Mouse (Mus musculus) midbrain, embryonic 12.5 days (tissue): ENCODE data around the gene Tnfsfm13. TPM values are rescaled to one million over a fixed set of nuclear protein-coding genes. Genes with fewer than 3 reads are reported as not detected.

Experiments
- ATAC-seq: fragments of 200-750 bp; cut with Nextera tagmentation; 2 replicates; pipeline ENCODE4 v1.8.0; 2017; ENCODE audit warnings: low read depth, moderate TSS enrichment, moderate library complexity; ENCODE audit not compliant: low FRiP score
- H3K27ac ChIP-seq: fragments of 300-500 bp; sonication (generic); replicated peaks from 2 replicates; pipeline ENCODE4 v1.5.1; 2016; ENCODE audit warnings: mild to moderate bottlenecking
- H3K27me3 ChIP-seq: fragments of 300-500 bp; sonication (generic); 2 replicates; pipeline ENCODE4 v1.6.1; 2016; ENCODE audit warnings: mild to moderate bottlenecking
- H3K36me3 ChIP-seq: fragments of 300-500 bp; sonication (generic); 2 replicates; pipeline ENCODE4 v1.6.1; 2016
- H3K4me1 ChIP-seq: fragments of 300-500 bp; sonication (generic); 2 replicates; pipeline ENCODE4 v1.6.1; 2016
- H3K4me2 ChIP-seq: fragments of 300-500 bp; sonication (generic); replicated peaks from 2 replicates; pipeline ENCODE4 v1.6.1; 2016; ENCODE audit warnings: mild to moderate bottlenecking, moderate library complexity
- H3K4me3 ChIP-seq: fragments of 300-500 bp; sonication (generic); 2 replicates; pipeline ENCODE4 v1.5.1; 2016; ENCODE audit warnings: mild to moderate bottlenecking
- H3K9ac ChIP-seq: fragments of 300-500 bp; sonication (generic); replicated peaks from 2 replicates; pipeline ENCODE4 v1.6.1; 2016; ENCODE audit warnings: mild to moderate bottlenecking, moderate library complexity
- H3K9me3 ChIP-seq: fragments of 300-500 bp; sonication (generic); 2 replicates; pipeline ENCODE4 v1.6.1; 2016; ENCODE audit warnings: mild to moderate bottlenecking
- WGBS: fragments of 180-500 bp; shearing (Covaris S2); methylation state at CpG from one replicate; pipeline ENCODE4 v1.1.7; 2016; 5-methylcytosine and 5-hydroxymethylcytosine counted together
- polyA plus RNA-seq: library from polyadenylated mRNA; unstranded; fragments of >200 nt; fragmentation: Nextera tagmentation; extraction: Ambion mirVana; gene quantifications from 2 replicates; pipeline ENCODE4 v1.2.1, GENCODE M21; 2016

Tnfsfm13 gene
- polyA plus RNA-seq, 1 experiment from 2014 or later, result 0.65 TPM

- Histone ChIP-seq H3K9me3 (no peaks in the 10 kb centered on the region), H3K4me3 (peak overlapping the region; percentile 100), H3K27me3 (no peaks in the 10 kb centered on the region), H3K4me2 (peak overlapping the region; percentile 83), H3K36me3 (peaks cover 78% of the 10 kb centered on the region), H3K4me1 (peaks cover 28% of the 10 kb centered on the region), H3K27ac (peak overlapping the region; percentile 97), H3K9ac (peak overlapping the region; percentile 100)
- ATAC-seq, result peak; percentile 63
- WGBS, result 1% methylated on average over 60 of the region's 61 CpGs
Measured at GRCm38 (mm10) chr11:69670786-69671725, 24.8 kb downstream of the Tnfsfm13 start.

- peaks cover 24% of the 10 kb centered on the region for H3K4me1 ChIP-seq
- H3K27me3 ChIP-seq, result no peaks in the 10 kb centered on the region
- H3K27ac ChIP-seq, result no peak overlapping the region
- WGBS, result 87% methylated on average over 3 of the region's 3 CpGs
- H3K4me2 ChIP-seq, result no peak overlapping the region
- no peak overlapping the region for H3K9ac ChIP-seq
- H3K36me3 ChIP-seq, result peaks cover 71% of the 10 kb centered on the region
- no peaks in the 10 kb centered on the region for H3K9me3 ChIP-seq
- no peak overlapping the region for H3K4me3 ChIP-seq
- no peak for ATAC-seq
Measured at GRCm38 (mm10) chr11:69666665-69667005, 29.3 kb downstream of the Tnfsfm13 start.

DNA sequence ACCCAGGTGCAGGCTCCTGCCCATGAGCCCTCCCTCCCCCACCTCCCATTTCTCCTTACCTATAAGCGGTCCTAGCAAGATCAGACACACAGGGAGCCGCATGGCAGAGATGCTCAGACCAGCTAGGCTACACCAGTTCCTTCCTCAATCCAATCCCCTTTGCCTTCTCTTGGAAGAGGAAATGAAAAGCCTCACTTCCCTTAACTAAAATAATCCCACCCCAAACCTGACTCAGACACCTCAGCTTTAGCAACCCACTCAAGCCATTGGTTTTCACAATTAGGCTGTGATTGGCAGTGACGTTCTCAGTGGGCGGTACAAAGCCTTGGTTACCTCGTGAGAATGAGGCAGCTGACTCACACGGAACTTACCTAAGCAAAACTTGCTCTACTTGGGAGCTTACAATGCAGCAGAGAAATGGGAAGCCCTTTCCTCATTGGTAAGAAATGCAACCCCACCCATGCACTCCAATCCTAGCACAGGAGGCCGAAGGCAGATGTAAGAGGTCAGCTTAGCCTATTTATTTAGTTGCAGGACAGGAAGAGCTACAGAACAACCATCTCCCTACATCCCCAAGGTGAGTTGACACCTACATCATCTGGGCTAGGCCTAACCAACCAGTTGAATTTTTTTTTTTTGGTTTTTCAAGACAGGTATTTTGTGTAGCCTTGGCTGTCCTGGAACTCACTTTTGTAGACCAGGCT lies 29.8 kb downstream of the Tnfsfm13 start, which contains the start of gene Cd68:
Gene Cd68, minus strand, starts transcription at position 193 of the 704 bp plus-strand sequence.
- Histone ChIP-seq H3K36me3 (peaks cover 71% of the 10 kb centered on the region), H3K27me3 (no peaks in the 10 kb centered on the region), H3K9ac (no peak within 1 kb of the TSS), H3K4me2 (no peak within 1 kb of the TSS), H3K9me3 (no peaks in the 10 kb centered on the region), H3K27ac (no peak within 1 kb of the TSS), H3K4me1 (peaks cover 29% of the 10 kb centered on the region), H3K4me3 (no peak within 1 kb of the TSS)
- ATAC-seq, result no peak
- WGBS, result 36% methylated on average over 7 of the region's 7 CpGs

- 82% methylated on average over 9 of the region's 9 CpGs for WGBS
- H3K9ac ChIP-seq, result no peak overlapping the region
- H3K4me2 ChIP-seq, result no peak overlapping the region
- ATAC-seq, result no peak
- peaks cover 27% of the 10 kb centered on the region for H3K4me1 ChIP-seq
- H3K27ac ChIP-seq, result no peak overlapping the region
- no peaks in the 10 kb centered on the region for H3K9me3 ChIP-seq
- no peak overlapping the region for H3K4me3 ChIP-seq
- no peaks in the 10 kb centered on the region for H3K27me3 ChIP-seq
- H3K36me3 ChIP-seq, result peaks cover 68% of the 10 kb centered on the region
Measured at GRCm38 (mm10) chr11:69665457-69665960, 30.4 kb downstream of the Tnfsfm13 start.

GRCm38 (mm10) chr11:69664841-69665240 lies 31.1 kb downstream of the Tnfsfm13 start:
- no peak for ATAC-seq
- Histone ChIP-seq H3K27ac (peak overlapping the region; percentile 97; the same call in 1 of the 2 replicates), H3K9ac (no peak overlapping the region), H3K36me3 (peaks cover 66% of the 10 kb centered on the region), H3K27me3 (no peaks in the 10 kb centered on the region), H3K4me1 (peaks cover 20% of the 10 kb centered on the region), H3K9me3 (no peaks in the 10 kb centered on the region), H3K4me2 (no peak overlapping the region), H3K4me3 (no peak overlapping the region)
- 94% methylated on average over 7 of the region's 7 CpGs for WGBS

GRCm38 (mm10) chr11:69663795-69664194 lies 32.1 kb downstream of the Tnfsfm13 start:
- Histone ChIP-seq H3K9ac (no peak overlapping the region), H3K4me1 (peaks cover 12% of the 10 kb centered on the region), H3K27me3 (no peaks in the 10 kb centered on the region), H3K4me2 (no peak overlapping the region), H3K36me3 (peaks cover 62% of the 10 kb centered on the region), H3K9me3 (no peaks in the 10 kb centered on the region), H3K4me3 (no peak overlapping the region), H3K27ac (peak overlapping the region; percentile 97)
- no peak for ATAC-seq
- 92% methylated on average over 6 of the region's 6 CpGs for WGBS

DNA sequence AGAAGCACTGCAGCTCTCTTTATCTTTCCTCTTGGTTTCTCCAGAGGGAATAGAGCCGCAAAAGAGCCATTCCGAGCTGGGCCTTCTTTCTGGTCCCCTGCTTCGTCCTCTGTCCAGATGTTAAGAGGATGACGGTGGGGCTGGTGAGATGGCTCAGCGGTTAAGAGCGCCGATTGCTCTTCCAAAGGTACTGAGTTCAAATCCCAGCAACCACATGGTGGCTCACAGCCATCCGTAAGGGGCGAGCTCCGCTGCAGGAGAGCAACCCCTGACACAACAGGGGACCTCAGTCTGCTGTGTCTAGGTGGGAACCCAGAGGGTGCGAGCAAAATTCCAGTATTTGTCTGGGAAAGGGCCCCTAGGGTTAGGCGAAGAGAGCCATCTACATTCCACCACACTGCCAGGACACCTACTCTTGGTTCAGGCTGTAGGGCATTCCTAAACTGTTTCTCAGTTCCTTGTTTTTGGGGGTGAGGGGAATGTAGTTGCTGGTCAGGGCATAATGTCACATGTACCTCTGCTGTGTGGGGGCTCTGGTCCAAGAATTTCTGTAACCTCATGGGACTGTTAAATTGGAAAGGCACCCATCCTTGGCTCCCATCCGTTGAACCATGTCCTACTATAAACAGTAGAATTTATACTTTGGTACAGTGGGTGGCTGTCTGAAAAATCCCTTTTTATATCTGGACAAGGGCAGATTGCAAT lies 32.8 kb downstream of the Tnfsfm13 start:
- no peaks in the 10 kb centered on the region for H3K27me3 ChIP-seq
- peak overlapping the region; percentile 61 for H3K4me2 ChIP-seq
- peak overlapping the region; percentile 97 for H3K27ac ChIP-seq
- ATAC-seq, result peak; percentile 44
- 72% methylated on average over 13 of the region's 13 CpGs for WGBS
- H3K4me3 ChIP-seq, result peak overlapping the region; percentile 57
- no peaks in the 10 kb centered on the region for H3K9me3 ChIP-seq
- H3K9ac ChIP-seq, result peak overlapping the region; percentile 37
- peaks cover 12% of the 10 kb centered on the region for H3K4me1 ChIP-seq
- peaks cover 62% of the 10 kb centered on the region for H3K36me3 ChIP-seq

DNA sequence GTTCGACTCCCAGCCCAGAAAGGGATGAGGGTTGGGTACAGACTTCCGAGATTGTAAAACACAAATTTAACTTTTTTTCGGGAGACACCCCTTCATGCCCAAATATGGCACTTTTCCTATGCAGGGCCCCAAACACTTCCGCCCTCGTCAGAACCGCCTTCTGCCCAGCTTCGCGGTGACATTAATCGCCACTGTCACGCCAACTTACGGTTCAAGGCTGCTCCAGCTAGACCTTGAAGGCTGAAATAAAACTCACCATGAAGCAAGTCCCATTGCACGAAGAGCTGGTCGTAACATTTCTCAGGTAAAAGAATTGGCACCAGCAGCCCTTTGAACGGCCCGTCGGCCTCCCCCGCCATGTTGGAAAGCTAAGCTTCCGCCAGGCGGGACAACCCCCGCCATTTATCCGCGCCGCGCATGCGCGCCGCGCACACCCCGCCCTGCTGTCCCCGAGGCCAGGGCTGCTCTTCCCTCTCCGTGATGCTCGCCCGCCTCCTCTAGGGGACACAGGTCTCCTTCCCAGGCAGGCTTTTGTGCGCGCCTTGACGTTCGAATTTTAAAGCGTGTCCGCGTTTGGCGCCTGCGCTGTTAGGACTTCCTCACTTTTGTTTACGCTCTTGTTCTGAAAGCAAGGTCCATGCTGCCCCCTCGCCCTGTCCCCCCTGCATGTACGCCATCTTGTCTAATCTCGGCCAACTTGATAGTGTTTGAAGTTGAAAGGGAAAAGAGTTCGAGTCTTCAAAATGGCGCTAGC lies 33.5 kb downstream of the Tnfsfm13 start, which contains the start of gene Mpdu1:
Gene Mpdu1, minus strand, starts transcription at position 430 of the 754 bp plus-strand sequence.
- H3K9me3 ChIP-seq, result no peaks in the 10 kb centered on the region
- peak within 1 kb of the TSS; percentile 63 for H3K9ac ChIP-seq
- peak within 1 kb of the TSS; percentile 57 for H3K4me3 ChIP-seq
- peak within 1 kb of the TSS; percentile 97 for H3K27ac ChIP-seq
- peaks cover 12% of the 10 kb centered on the region for H3K4me1 ChIP-seq
- H3K36me3 ChIP-seq, result peaks cover 62% of the 10 kb centered on the region
- peak within 1 kb of the TSS; percentile 61 for H3K4me2 ChIP-seq
- under 1% methylated on average over 48 of the region's 48 CpGs for WGBS
- H3K27me3 ChIP-seq, result no peaks in the 10 kb centered on the region
- ATAC-seq, result peak; percentile 95

GRCm38 (mm10) chr11:69661221-69661881 lies 34.5 kb downstream of the Tnfsfm13 start:
- 84% methylated on average over 3 of the region's 3 CpGs for WGBS
- ATAC-seq, result no peak

DNA sequence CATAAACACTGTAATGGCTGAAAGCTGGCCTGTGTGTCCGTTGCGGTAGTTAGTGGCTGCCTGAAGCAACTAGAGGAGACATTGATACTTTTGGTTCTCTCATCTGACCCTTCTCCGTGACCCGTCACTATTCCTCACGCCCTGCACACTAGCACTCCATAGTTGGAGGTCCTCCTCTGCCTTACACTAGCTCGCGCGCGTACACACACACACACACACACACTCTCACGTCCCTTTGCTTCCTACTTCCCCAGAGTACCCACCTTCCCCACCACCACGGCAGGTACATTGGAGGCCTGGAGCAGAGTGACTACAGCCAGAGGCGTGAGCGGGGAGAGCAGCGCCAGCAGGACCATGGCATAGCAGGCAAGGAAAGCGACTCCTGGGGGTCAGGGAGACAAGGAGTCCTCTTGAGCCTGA lies 38.4 kb downstream of the Tnfsfm13 start:
- no peak for ATAC-seq
- no peak overlapping the region for H3K27ac ChIP-seq

More at GRCm38 (mm10) chr11:69661221-69661881, 34.5 kb downstream of the Tnfsfm13 start:
- peak overlapping the region; percentile 57 for H3K4me3 ChIP-seq
- H3K27ac ChIP-seq, result peak overlapping the region; percentile 97; the same call in 1 of the 2 replicates
- H3K9me3 ChIP-seq, result no peaks in the 10 kb centered on the region
- no peaks in the 10 kb centered on the region for H3K27me3 ChIP-seq
- H3K9ac ChIP-seq, result peak overlapping the region; percentile 63
- peak overlapping the region; percentile 61 for H3K4me2 ChIP-seq
- H3K4me1 ChIP-seq, result peaks cover 12% of the 10 kb centered on the region
- H3K36me3 ChIP-seq, result peaks cover 64% of the 10 kb centered on the region

More for the DNA sequence above, 38.4 kb downstream of the Tnfsfm13 start:
- Histone ChIP-seq H3K9ac (no peak overlapping the region), H3K4me1 (peaks cover 16% of the 10 kb centered on the region), H3K9me3 (no peaks in the 10 kb centered on the region), H3K36me3 (peaks cover 56% of the 10 kb centered on the region), H3K4me2 (no peak overlapping the region), H3K27me3 (no peaks in the 10 kb centered on the region), H3K4me3 (0 out of 2 replicates have a peak overlapping the region, but pooled peaks have one; percentile 0)
- 87% methylated on average over 15 of the region's 15 CpGs for WGBS
